Mouse (Mus musculus): Measurements from ENCODE around the gene Tox3. TPM values are rescaled to one million over a fixed set of nuclear protein-coding genes. Genes with fewer than 3 reads are reported as not detected.

The Tox3 gene
- not detected for polyA plus RNA-seq (2012; fragmentation: generic; extraction: Trizol)

DNA sequence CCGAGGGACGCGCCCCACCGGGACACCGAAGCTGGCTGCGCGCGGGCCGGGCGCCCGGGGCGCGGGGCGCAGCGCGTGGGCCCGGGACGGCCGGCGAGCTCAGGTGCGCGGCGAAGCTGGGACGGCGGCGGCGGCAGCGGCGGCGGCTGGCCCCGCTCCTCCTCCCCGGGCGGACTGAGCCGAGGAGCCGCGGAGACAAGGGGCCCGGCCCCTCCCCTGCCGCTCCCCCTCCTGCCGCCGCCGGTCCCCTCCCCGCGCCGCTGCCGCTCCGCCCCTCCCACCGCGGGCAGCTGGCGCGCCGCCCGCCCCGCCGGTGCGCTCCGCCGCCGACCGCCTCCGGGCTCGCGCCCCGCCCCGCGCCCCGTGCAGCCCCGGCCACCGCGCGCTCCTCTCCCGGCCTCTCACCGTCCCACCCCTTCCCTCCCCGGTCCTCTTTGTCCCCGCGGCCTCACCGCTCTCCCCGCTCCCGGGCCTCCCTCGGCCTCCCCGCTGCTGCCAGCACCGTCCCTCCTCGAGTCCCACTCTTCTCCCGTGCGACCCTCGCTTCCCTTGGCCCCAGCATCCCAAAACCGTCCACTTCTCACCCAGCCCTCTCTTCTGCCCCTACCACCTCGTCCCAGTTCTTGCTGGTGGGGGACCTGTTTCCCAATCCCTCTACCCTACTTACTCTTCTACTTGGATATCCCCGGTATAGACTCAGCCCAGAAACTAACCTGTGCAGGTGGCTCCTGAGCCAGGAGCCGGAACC, at the start of gene Tox3:
Gene Tox3, minus strand, starts transcription at position 166 of the 748 bp plus-strand sequence.
- no peaks in the 10 kb centered on the region for H3K36me3 ChIP-seq (ENCODE audit: control insufficient read depth, insufficient read depth)

DNA sequence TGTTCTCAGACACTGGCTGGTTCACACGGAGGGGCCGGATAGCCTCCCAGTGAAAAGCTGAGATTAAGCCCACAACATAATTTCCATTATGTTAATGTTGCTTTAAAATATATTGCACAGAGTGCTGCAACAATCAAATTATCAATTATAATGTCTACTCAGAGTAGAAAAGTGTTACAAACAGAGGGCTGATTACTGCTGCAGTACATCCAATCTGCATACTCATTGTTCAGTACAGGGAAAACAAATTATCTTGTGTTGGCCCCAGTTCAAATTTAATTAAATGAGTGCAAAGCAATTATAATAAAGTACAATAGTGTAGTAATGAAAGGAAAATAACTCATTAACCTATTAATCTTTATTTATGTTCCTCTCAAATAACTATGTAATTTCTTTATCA, 44.5 kb upstream of the Tox3 start:
- TF ChIP-seq POLR2A (IDR thresholded peaks at IDR 0.05; ENCODE audit: insufficient read length, low read depth), result no peak
- no peak for TF ChIP-seq TCF12 (IDR thresholded peaks at IDR 0.05; ENCODE audit: insufficient read depth, poor library complexity, severe bottlenecking)
- TF ChIP-seq POLR2AphosphoS2 (IDR thresholded peaks at IDR 0.05; ENCODE audit: insufficient read length, low read depth), result no peak
- TF ChIP-seq TCF3 (IDR thresholded peaks at IDR 0.05; ENCODE audit: insufficient read length, low read depth), result no peak
- TF ChIP-seq MYOG (IDR thresholded peaks at IDR 0.05; ENCODE audit: control insufficient read depth in 1 of 3, insufficient read depth in 1 of 3, insufficient read length in 2 of 3, low read depth in 2 of 3), result no peak
- TF ChIP-seq MAX (IDR thresholded peaks at IDR 0.05; ENCODE audit: low read depth), result no peak
- no peak for TF ChIP-seq SRF (IDR thresholded peaks at IDR 0.05; ENCODE audit: control insufficient read depth, insufficient read length, low read depth)
- TF ChIP-seq MYOD1 (IDR thresholded peaks at IDR 0.05; ENCODE audit: control insufficient read depth in 1 of 3, insufficient read length in 2 of 3, low read depth in 2 of 3), result no peak
- no peak for TF ChIP-seq E2F4 (IDR thresholded peaks at IDR 0.05; ENCODE audit: insufficient read depth)
- no peak for TF ChIP-seq CEBPB (IDR thresholded peaks at IDR 0.05; ENCODE audit: insufficient read depth, poor library complexity, severe bottlenecking)
- TF ChIP-seq USF1 (IDR thresholded peaks at IDR 0.05; ENCODE audit: low read depth), result no peak
- TF ChIP-seq REST (IDR thresholded peaks at IDR 0.05; ENCODE audit: insufficient read depth, insufficient read length), result no peak
- no peaks in the 10 kb centered on the region for H3K27me3 ChIP-seq (ENCODE audit: control insufficient read depth, insufficient read depth, insufficient read length)
- H3K79me2 ChIP-seq (ENCODE audit: control insufficient read depth, insufficient read depth), result no peaks in the 10 kb centered on the region
- no peaks in the 10 kb centered on the region for H3K36me3 ChIP-seq (ENCODE audit: control insufficient read depth, insufficient read depth)
- H3ac ChIP-seq (ENCODE audit: control insufficient read depth, insufficient read length), result no peak overlapping the region
- H3K4me2 ChIP-seq (ENCODE audit: low read depth), result no peak overlapping the region
- no peak overlapping the region for H3K4me3 ChIP-seq

More for the DNA sequence above, at the start of gene Tox3:
- no peak within 1 kb of the TSS for H3ac ChIP-seq (ENCODE audit: control insufficient read depth, insufficient read length)
- no peak within 1 kb of the TSS for H3K4me3 ChIP-seq
- H3K27me3 ChIP-seq (ENCODE audit: control insufficient read depth, insufficient read depth, insufficient read length), result no peaks in the 10 kb centered on the region
- no peak within 1 kb of the TSS for H3K4me2 ChIP-seq (ENCODE audit: low read depth)
- no peaks in the 10 kb centered on the region for H3K79me2 ChIP-seq (ENCODE audit: control insufficient read depth, insufficient read depth)
- no peak for TF ChIP-seq TCF12 (IDR thresholded peaks at IDR 0.05; ENCODE audit: insufficient read depth, poor library complexity, severe bottlenecking)
- TF ChIP-seq REST (IDR thresholded peaks at IDR 0.05; ENCODE audit: insufficient read depth, insufficient read length), result no peak
- TF ChIP-seq MYOD1 (IDR thresholded peaks at IDR 0.05; ENCODE audit: control insufficient read depth in 1 of 3, insufficient read length in 2 of 3, low read depth in 2 of 3), result no peak
- no peak for TF ChIP-seq SRF (IDR thresholded peaks at IDR 0.05; ENCODE audit: control insufficient read depth, insufficient read length, low read depth)
- no peak for TF ChIP-seq POLR2A (IDR thresholded peaks at IDR 0.05; ENCODE audit: insufficient read length, low read depth)
- TF ChIP-seq MAX (IDR thresholded peaks at IDR 0.05; ENCODE audit: low read depth), result no peak
- TF ChIP-seq POLR2AphosphoS2 (IDR thresholded peaks at IDR 0.05; ENCODE audit: insufficient read length, low read depth), result no peak
- no peak for TF ChIP-seq TCF3 (IDR thresholded peaks at IDR 0.05; ENCODE audit: insufficient read length, low read depth)
- no peak for TF ChIP-seq MYOG (IDR thresholded peaks at IDR 0.05; ENCODE audit: control insufficient read depth in 1 of 3, insufficient read depth in 1 of 3, insufficient read length in 2 of 3, low read depth in 2 of 3)
- no peak for TF ChIP-seq CEBPB (IDR thresholded peaks at IDR 0.05; ENCODE audit: insufficient read depth, poor library complexity, severe bottlenecking)

- H3K36me3 ChIP-seq (ENCODE audit: control insufficient read depth, insufficient read depth), result no peaks in the 10 kb centered on the region
- H3ac ChIP-seq (ENCODE audit: control insufficient read depth, insufficient read length), result no peak overlapping the region
- no peak overlapping the region for H3K4me2 ChIP-seq (ENCODE audit: low read depth)
- H3K79me2 ChIP-seq (ENCODE audit: control insufficient read depth, insufficient read depth), result no peaks in the 10 kb centered on the region
- no peaks in the 10 kb centered on the region for H3K27me3 ChIP-seq (ENCODE audit: control insufficient read depth, insufficient read depth, insufficient read length)
- no peak overlapping the region for H3K4me3 ChIP-seq
- TF ChIP-seq MYOG (IDR thresholded peaks at IDR 0.05; ENCODE audit: control insufficient read depth in 1 of 3, insufficient read depth in 1 of 3, insufficient read length in 2 of 3, low read depth in 2 of 3) (no peak), POLR2A (IDR thresholded peaks at IDR 0.05; ENCODE audit: insufficient read length, low read depth) (no peak), MYOD1 (IDR thresholded peaks at IDR 0.05; ENCODE audit: control insufficient read depth in 1 of 3, insufficient read length in 2 of 3, low read depth in 2 of 3) (no peak), CEBPB (IDR thresholded peaks at IDR 0.05; ENCODE audit: insufficient read depth, poor library complexity, severe bottlenecking) (no peak), TCF3 (IDR thresholded peaks at IDR 0.05; ENCODE audit: insufficient read length, low read depth) (no peak), REST (IDR thresholded peaks at IDR 0.05; ENCODE audit: insufficient read depth, insufficient read length) (no peak), TCF12 (IDR thresholded peaks at IDR 0.05; ENCODE audit: insufficient read depth, poor library complexity, severe bottlenecking) (no peak), E2F4 (IDR thresholded peaks at IDR 0.05; ENCODE audit: insufficient read depth) (no peak), SRF (IDR thresholded peaks at IDR 0.05; ENCODE audit: control insufficient read depth, insufficient read length, low read depth) (no peak)
These were observed 43.4 kb upstream of the Tox3 start for GRCm38 (mm10) chr8:90391483-90392074.

DNA sequence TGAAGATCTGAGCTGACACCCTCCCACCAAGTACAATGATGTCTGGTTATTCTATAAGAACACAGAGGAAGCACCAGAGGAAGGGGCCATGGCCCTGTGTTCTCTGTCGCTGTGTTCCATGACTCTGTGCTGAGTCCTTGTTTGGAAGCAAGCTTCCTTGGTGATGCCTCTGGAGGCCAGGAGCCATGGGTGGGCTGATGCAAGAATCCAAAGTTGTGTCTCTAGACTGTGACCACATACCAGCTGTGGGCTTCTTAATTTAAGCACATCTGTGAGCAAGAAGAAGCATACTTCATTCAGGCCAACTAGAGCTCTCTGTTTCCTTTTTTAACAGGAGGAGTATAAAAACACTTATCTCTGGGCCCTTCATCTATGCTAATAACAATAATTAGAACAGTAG, 42.7 kb upstream of the Tox3 start:
- TF ChIP-seq REST (IDR thresholded peaks at IDR 0.05; ENCODE audit: insufficient read depth, insufficient read length), result no peak
- no peak for TF ChIP-seq E2F4 (IDR thresholded peaks at IDR 0.05; ENCODE audit: insufficient read depth)
- no peak for TF ChIP-seq MYOG (IDR thresholded peaks at IDR 0.05; ENCODE audit: control insufficient read depth in 1 of 3, insufficient read depth in 1 of 3, insufficient read length in 2 of 3, low read depth in 2 of 3)
- H3ac ChIP-seq (ENCODE audit: control insufficient read depth, insufficient read length), result no peak overlapping the region
- H3K4me3 ChIP-seq, result no peak overlapping the region
- H3K4me2 ChIP-seq (ENCODE audit: low read depth), result no peak overlapping the region
- no peaks in the 10 kb centered on the region for H3K27me3 ChIP-seq (ENCODE audit: control insufficient read depth, insufficient read depth, insufficient read length)
- no peaks in the 10 kb centered on the region for H3K79me2 ChIP-seq (ENCODE audit: control insufficient read depth, insufficient read depth)
- H3K36me3 ChIP-seq (ENCODE audit: control insufficient read depth, insufficient read depth), result no peaks in the 10 kb centered on the region
